ENCODE assay signal across 9 mouse cellular contexts in genomic region chr6:50536461-50536892, GRCm38 (mm10). TPM values are rescaled to one million over a fixed set of nuclear protein-coding genes. Genes with fewer than 3 reads are reported as not detected.
DNase-seq lines count a peak whose midpoint lies in the region; ATAC-seq and TF ChIP-seq lines count a peak whose summit lies in the region.
"Had no signal": no experiment of that assay in that cellular context is flagged by ENCODE, and none has a peak within 500 bp of the region (broad histone marks: within the 10 kb centered on the region; RNA-seq: fewer than 3 reads in every experiment).

No protein-coding gene starts in this region.

- H3K4me3 ChIP-seq in CH12.LX (replicated peaks in 1 of 3; ENCODE audit: low read depth in 2 of 3, low read length in 2 of 3, poor library complexity in 1 of 3), result no peak overlapping the region
- no peak overlapping the region for H3K4me3 ChIP-seq in forebrain, embryonic 12.5 days (replicated peaks)
- no peak overlapping the region for H3K4me3 ChIP-seq in lung, adult 2 months (replicated peaks; ENCODE audit: extremely low read depth, low read depth, low read length)
- H3K4me3 ChIP-seq in neural tube, embryonic 15.5 days (replicated peaks), result no peak overlapping the region
- H3K4me3 ChIP-seq: heart, embryonic 13.5 days had no signal

- ATAC-seq in forebrain, embryonic 12.5 days (ENCODE audit: low FRiP score), result peak; percentile 77
- peak; percentile 91 for ATAC-seq in neural tube, embryonic 15.5 days (ENCODE audit: low FRiP score)

- H3K36me3 ChIP-seq in CH12.LX (replicated peaks in 1 of 2; ENCODE audit: control insufficient read depth in 1 of 2, insufficient read depth in 1 of 2, low read length in 1 of 2), result no peaks in the 10 kb centered on the region
- H3K36me3 ChIP-seq in forebrain, embryonic 12.5 days (replicated peaks), result no peaks in the 10 kb centered on the region
- no peaks in the 10 kb centered on the region for H3K36me3 ChIP-seq in neural tube, embryonic 15.5 days
- H3K36me3 ChIP-seq: heart, embryonic 13.5 days had no signal

- peaks cover 3 to 7% of the 10 kb centered on the region in 2 experiments; a peak in 3 of 4 replicates for H3K4me1 ChIP-seq in CH12.LX (ENCODE audit: control insufficient read depth in 1 of 2, insufficient read depth in 2 of 2)
- H3K4me1 ChIP-seq in forebrain, embryonic 12.5 days, result peaks cover 3% of the 10 kb centered on the region; the same call in 1 of the 2 replicates
- no peaks in the 10 kb centered on the region for H3K4me1 ChIP-seq in lung, adult 2 months (ENCODE audit: control insufficient read depth, insufficient read depth, low read length)
- H3K4me1 ChIP-seq in neural tube, embryonic 15.5 days, result peaks cover 4% of the 10 kb centered on the region; the same call in 1 of the 2 replicates

- no peak for TF ChIP-seq POLR2A in CH12.LX (IDR thresholded peaks at IDR 0.05; ENCODE audit: low read depth, low read length)
- TF ChIP-seq POLR2A in lung, adult 2 months (IDR thresholded peaks at IDR 0.05; ENCODE audit: borderline replicate concordance, extremely low read depth, low read depth, low read length), result no peak

- in situ Hi-C loops in CH12.LX (cut with MboI; ENCODE audit: low pct_ligation_motif_present, low pct_unique_long_range_greater_than_20kb, low sequenced_read_pairs), result loop anchor here (5.0 to 25.0 kb wide), 3 partner anchors 234 to 1024 kb away; partner anchors contain the start of gene Mpp6

- WGBS in forebrain, embryonic 12.5 days, result 11% methylated on average over 7 of the region's 7 CpGs
- WGBS in lung, adult 2 months, result 8% methylated on average over 7 of the region's 7 CpGs
- 5% methylated on average over 7 of the region's 7 CpGs for WGBS in neural tube, embryonic 15.5 days

- dilution Hi-C loops in CH12.LX (cut with MboI; ENCODE audit: extremely low pct_ligation_motif_present, extremely low pct_unique_long_range_greater_than_20kb, low sequenced_read_pairs), result no loop called here

- peak; percentile 89 for DNase-seq in CH12.LX (ENCODE audit: extremely low read depth)
- DNase-seq in c-Kit-positive CD71-positive TER-119-negative erythroid progenitor cells, embryonic 14.5 days (ENCODE audit: low read depth), result peak; percentile 61
- peak; percentile 80 to 90 for DNase-seq in heart, postnatal 10 days
- peak; percentile 88 to 89 for DNase-seq in kidney, postnatal 4 days
- peak; percentile 53 for DNase-seq in lung, adult 2 months
- peak; percentile 62 for DNase-seq in testis, postnatal 14 days (ENCODE audit: low spot score)

- intact Hi-C loops in heart, postnatal 10 days (cut with DNase I), result loop anchor here (2.0 to 10.0 kb wide), 4 partner anchors 228 to 1019 kb away; partner anchors contain the start of gene Mpp6

- TF ChIP-seq EP300 in CH12.LX (IDR thresholded peaks at IDR 0.05; ENCODE audit: low read length), result no peak

- H3K9ac ChIP-seq in CH12.LX (ENCODE audit: insufficient read depth, low read depth), result no peak overlapping the region
- H3K9ac ChIP-seq in forebrain, embryonic 12.5 days, result no peak overlapping the region
- H3K9ac ChIP-seq in neural tube, embryonic 15.5 days (replicated peaks), result no peak overlapping the region
- H3K9ac ChIP-seq: heart, embryonic 13.5 days had no signal

- TF ChIP-seq RAD21 in CH12.LX (IDR thresholded peaks at IDR 0.05; ENCODE audit: low read depth, low read length), result peak; percentile 93

- no peaks in the 10 kb centered on the region for H3K79me2 ChIP-seq in CH12.LX (replicated peaks; ENCODE audit: control insufficient read depth, extremely low read depth, insufficient read depth, poor library complexity, severe bottlenecking)

- H3K27me3 ChIP-seq in CH12.LX (replicated peaks), result no peaks in the 10 kb centered on the region
- H3K27me3 ChIP-seq in forebrain, embryonic 12.5 days, result 0 out of 2 replicates have a peak, but pooled peaks cover 5% of the 10 kb centered on the region
- H3K27me3 ChIP-seq in neural tube, embryonic 15.5 days (replicated peaks), result no peaks in the 10 kb centered on the region

- peak; percentile 92 to 93 for TF ChIP-seq CTCF in CH12.LX (conservative IDR thresholded peaks at IDR 0.05 in 1 of 2, IDR thresholded peaks at IDR 0.05 in 1 of 2; ENCODE audit: low read depth in 2 of 2, low read length in 2 of 2)
- peak; percentile 82 for TF ChIP-seq CTCF in lung, adult 2 months (IDR thresholded peaks at IDR 0.05; ENCODE audit: insufficient read depth, low read length)

- 0 out of 2 replicates have a peak overlapping the region, but pooled peaks have one; percentile 16 for H3K4me2 ChIP-seq in CH12.LX (ENCODE audit: insufficient read depth, low read depth, poor library complexity, severe bottlenecking)
- no peak overlapping the region for H3K4me2 ChIP-seq in forebrain, embryonic 12.5 days
- 0 out of 2 replicates have a peak overlapping the region, but pooled peaks have one; percentile 21 for H3K4me2 ChIP-seq in neural tube, embryonic 15.5 days
- H3K4me2 ChIP-seq: heart, embryonic 13.5 days had no signal

- peaks cover 5% of the 10 kb centered on the region for H3K9me3 ChIP-seq in CH12.LX (replicated peaks; ENCODE audit: low read length)
- no peaks in the 10 kb centered on the region for H3K9me3 ChIP-seq in forebrain, embryonic 12.5 days
- H3K9me3 ChIP-seq in neural tube, embryonic 15.5 days (replicated peaks), result no peaks in the 10 kb centered on the region
- H3K9me3 ChIP-seq: heart, embryonic 13.5 days had no signal

- no peak overlapping the region for H3K27ac ChIP-seq in CH12.LX (ENCODE audit: insufficient read depth, low read depth)
- H3K27ac ChIP-seq in forebrain, embryonic 12.5 days, result no peak overlapping the region
- no peak overlapping the region for H3K27ac ChIP-seq in neural tube, embryonic 15.5 days (replicated peaks)
- H3K27ac ChIP-seq: heart, embryonic 13.5 days had no signal

TF ChIP-seq in CH12.LX, 34 proteins besides CTCF, POLR2A, EP300 and RAD21:
- no peak for TF ChIP-seq UBTF (IDR thresholded peaks at IDR 0.05; ENCODE audit: low read depth, low read length)
- no peak; the same call in 1 of the 2 replicates for TF ChIP-seq NELFE (IDR thresholded peaks at IDR 0.05; ENCODE audit: low read depth, low read length)
- peak; percentile 37; the same call in 1 of the 2 replicates for TF ChIP-seq IRF4 (IDR thresholded peaks at IDR 0.05; ENCODE audit: low read depth, low read length)
- peak; percentile 67 for TF ChIP-seq ZC3H11A (IDR thresholded peaks at IDR 0.05; ENCODE audit: low read depth, low read length)
- TF ChIP-seq CHD2 (IDR thresholded peaks at IDR 0.05; ENCODE audit: low read length), result no peak
- TF ChIP-seq ZKSCAN1 (IDR thresholded peaks at IDR 0.05; ENCODE audit: borderline replicate concordance, low read depth, low read length), result no peak
- no peak for TF ChIP-seq KAT2A (IDR thresholded peaks at IDR 0.05; ENCODE audit: insufficient replicate concordance, low read length)
- no peak for TF ChIP-seq JUND (conservative IDR thresholded peaks at IDR 0.05; ENCODE audit: low read depth, low read length)
- peak; percentile 91 for TF ChIP-seq SMC3 (IDR thresholded peaks at IDR 0.05; ENCODE audit: low read depth, low read length)
- 0 out of 2 replicates have a peak, but pooled peaks have one; percentile 13 for TF ChIP-seq ELF1 (IDR thresholded peaks at IDR 0.05; ENCODE audit: low read depth, low read length)
- TF ChIP-seq SIN3A (IDR thresholded peaks at IDR 0.05; ENCODE audit: low read length), result no peak
- TF ChIP-seq USF2 (conservative IDR thresholded peaks at IDR 0.05; ENCODE audit: low read depth, low read length), result no peak
- TF ChIP-seq MEF2A (IDR thresholded peaks at IDR 0.05; ENCODE audit: borderline replicate concordance, low read depth, low read length), result no peak
- no peak for TF ChIP-seq ZMIZ1 (IDR thresholded peaks at IDR 0.05; ENCODE audit: low read depth, low read length)
TF ChIP-seq in CH12.LX: peak in this region for 4.

RNA-seq across cellular contexts. Expression of gene Cycs, which starts 29.9 kb away (rescaled TPM):
- 44.6 and 78.9 TPM in 2 replicates for total RNA-seq in CH12.LX (2012; rRNA removed)
- 122 and 137 TPM in 2 replicates for total RNA-seq in CH12.LX (2014; rRNA removed)
- 23.0 and 34.2 TPM in 2 replicates for polyA plus RNA-seq in CH12.LX (2012; ENCODE audit: insufficient read length, low read depth)
- polyA plus RNA-seq in forebrain, embryonic 12.5 days (2016; fragmentation: Nextera tagmentation; extraction: Ambion mirVana), result 71.1 and 74.1 TPM in 2 replicates
- 100 to 1,000 TPM; 163 to 166 TPM for total RNA-seq in heart, postnatal 10 days (2021)
- 1.9 and 4.0 TPM in 2 replicates for polyA plus RNA-seq in lung, adult 2 months (2012; rRNA removed)
- 83.8 and 90.0 TPM in 2 replicates for polyA plus RNA-seq in neural tube, embryonic 15.5 days (2015; fragmentation: Nextera tagmentation; extraction: Ambion mirVana)

RNA-seq across cellular contexts. Expression of gene 4921507P07Rik, which starts 60.0 kb away (rescaled TPM):
- total RNA-seq in CH12.LX (2012; rRNA removed) (not detected in 2 replicates), CH12.LX (2014; rRNA removed) (not detected in 2 replicates)
- 0.13 and 0.14 TPM in 2 replicates for polyA plus RNA-seq in CH12.LX (2012; ENCODE audit: insufficient read length, low read depth)
- 0.53 and 0.61 TPM in 2 replicates for polyA plus RNA-seq in forebrain, embryonic 12.5 days (2016; fragmentation: Nextera tagmentation; extraction: Ambion mirVana)
- total RNA-seq in heart, postnatal 10 days (2021), result under 1 TPM; 0.25 to 0.36 TPM
- 0.32 and 0.34 TPM in 2 replicates for polyA plus RNA-seq in lung, adult 2 months (2012; rRNA removed)
- polyA plus RNA-seq in neural tube, embryonic 15.5 days (2015; fragmentation: Nextera tagmentation; extraction: Ambion mirVana), result 2.1 and 2.8 TPM in 2 replicates
